Mouse (Mus musculus) MEL (cell line): Measurements from ENCODE around the gene Tm4sf1. TPM values are rescaled to one million over a fixed set of nuclear protein-coding genes. Genes with fewer than 3 reads are reported as not detected.

Experiments
- DNase-seq: peaks from one replicate; pipeline ENCODE4 v3.0.0; 2011; ENCODE audit warnings: low read depth, low spot score
- H3K27ac ChIP-seq: 2 replicates; pipeline ENCODE4 v1.5.1; 2012; ENCODE audit warnings: low read depth, mild to moderate bottlenecking, control low read depth, low read length, moderate library complexity; ENCODE audit not compliant: control insufficient read depth
- H3K27me3 ChIP-seq, 2 experiments: fragments of 150-350 bp in 1 of 2; sonication (generic) in 1 of 2; 2 replicates each; pipeline ENCODE4 v1.6.1; 2012; ENCODE audit warnings: low read length in 2 of 2, mild to moderate bottlenecking in 2 of 2, improper control_type of control experiment in 1 of 2, moderate library complexity in 1 of 2; ENCODE audit not compliant: insufficient read depth in 2 of 2, control insufficient read depth in 1 of 2
- H3K36me3 ChIP-seq, 2 experiments: 2 replicates each; pipeline ENCODE4 v1.6.1; 2012 to 2014; ENCODE audit warnings: low read length in 2 of 2, improper control_type of control experiment in 1 of 2, inconsistent platforms in 1 of 2, mild to moderate bottlenecking in 1 of 2; ENCODE audit not compliant: insufficient read depth in 2 of 2, control insufficient read depth in 1 of 2
- H3K4me1 ChIP-seq, 2 experiments: fragments of 150-350 bp in 1 of 2; sonication (generic) in 1 of 2; 2 replicates each; pipeline ENCODE4 v1.6.1; 2012; ENCODE audit warnings: low read length in 2 of 2, improper control_type of control experiment in 1 of 2, mild to moderate bottlenecking in 1 of 2; ENCODE audit not compliant: insufficient read depth in 2 of 2, control insufficient read depth in 1 of 2
- H3K4me3 ChIP-seq, 2 experiments: fragments of 150-350 bp in 1 of 2; sonication (generic) in 1 of 2; 2 replicates each; pipeline ENCODE4 v1.5.1; 2012; ENCODE audit warnings: low read depth in 2 of 2, low read length in 2 of 2, mild to moderate bottlenecking in 2 of 2, moderate library complexity in 2 of 2, control low read depth in 1 of 2, improper control_type of control experiment in 1 of 2; ENCODE audit not compliant: control insufficient read depth in 1 of 2, insufficient read depth in 1 of 2
- H3K79me2 ChIP-seq: 2 replicates; pipeline ENCODE4 v1.6.1; 2012; ENCODE audit warnings: mild to moderate bottlenecking, low read length, moderate library complexity; ENCODE audit not compliant: control insufficient read depth, poor library complexity, insufficient read depth
- H3K9ac ChIP-seq: 2 replicates; pipeline ENCODE4 v1.6.1; 2012; ENCODE audit warnings: low read depth, mild to moderate bottlenecking, control low read depth, low read length, moderate library complexity; ENCODE audit not compliant: control insufficient read depth, poor library complexity, severe bottlenecking
- H3K9me3 ChIP-seq: fragments of 150-350 bp; sonication (generic); replicated peaks from 2 replicates; pipeline ENCODE4 v1.6.1; 2012; ENCODE audit warnings: mild to moderate bottlenecking, low read length, improper control_type of control experiment, moderate library complexity; ENCODE audit not compliant: insufficient read depth
- BHLHE40 ChIP-seq: IDR thresholded peaks from 2 replicates; pipeline ENCODE4 v1.6.1; 2012; ENCODE audit warnings: low read depth, mild to moderate bottlenecking, inconsistent platforms, low read length, improper control_type of control experiment, borderline replicate concordance
- CHD1 ChIP-seq: IDR thresholded peaks from 2 replicates; pipeline ENCODE4 v1.6.1; 2012; ENCODE audit warnings: low read depth, mild to moderate bottlenecking, inconsistent platforms, low read length, improper control_type of control experiment
- CHD2 ChIP-seq: IDR thresholded peaks from 2 replicates; pipeline ENCODE4 v1.6.1; 2011; ENCODE audit warnings: low read length, improper control_type of control experiment
- CTCF ChIP-seq, 3 experiments: IDR thresholded peaks in 2 of 3; conservative IDR thresholded peaks in 1 of 3; 2 replicates each; pipeline ENCODE4 v1.5.1; 2011 to 2012; ENCODE audit warnings: low read length in 3 of 3, low read depth in 2 of 3, mild to moderate bottlenecking in 2 of 3, improper control_type of control experiment in 1 of 3, inconsistent platforms in 1 of 3, mixed read lengths in 1 of 3, moderate library complexity in 1 of 3; ENCODE audit not compliant: control insufficient read depth in 1 of 3, insufficient read depth in 1 of 3, poor library complexity in 1 of 3, severe bottlenecking in 1 of 3
- EP300 ChIP-seq, 2 experiments: IDR thresholded peaks; 2 replicates each; pipeline ENCODE4 v1.6.1; 2011; ENCODE audit warnings: improper control_type of control experiment in 2 of 2, low read length in 2 of 2, low read depth in 1 of 2, mild to moderate bottlenecking in 1 of 2
- ETS1 ChIP-seq: IDR thresholded peaks from 2 replicates; pipeline ENCODE4 v1.6.1; 2012; ENCODE audit warnings: low read depth, mild to moderate bottlenecking, inconsistent platforms, low read length, improper control_type of control experiment, moderate library complexity
- GATA1 ChIP-seq: IDR thresholded peaks from 2 replicates; pipeline ENCODE4 v1.6.1; 2011; ENCODE audit warnings: low read depth, low read length, improper control_type of control experiment
- MAFK ChIP-seq: IDR thresholded peaks from 2 replicates; pipeline ENCODE4 v1.6.1; 2011; ENCODE audit warnings: low read depth, mild to moderate bottlenecking, low read length, improper control_type of control experiment, borderline replicate concordance
- MAZ ChIP-seq: IDR thresholded peaks from 2 replicates; pipeline ENCODE4 v1.6.1; 2012; ENCODE audit warnings: low read depth, mild to moderate bottlenecking, inconsistent platforms, low read length, improper control_type of control experiment
- MYC ChIP-seq: IDR thresholded peaks from 2 replicates; pipeline ENCODE4 v1.6.1; 2011; ENCODE audit warnings: low read depth, mild to moderate bottlenecking, low read length, improper control_type of control experiment, moderate library complexity
- NELFE ChIP-seq: IDR thresholded peaks from 2 replicates; pipeline ENCODE4 v1.6.1; 2011; ENCODE audit warnings: low read depth, low read length, improper control_type of control experiment
- POLR2AphosphoS2 ChIP-seq: IDR thresholded peaks from 2 replicates; pipeline ENCODE4 v1.6.1; 2011; ENCODE audit warnings: low read length, improper control_type of control experiment
- POLR2AphosphoS5 ChIP-seq: IDR thresholded peaks from 2 replicates; pipeline ENCODE4 v1.6.1; 2012; ENCODE audit warnings: low read depth, borderline replicate concordance, mild to moderate bottlenecking, inconsistent platforms, low read length, moderate library complexity, mixed read lengths
- RAD21 ChIP-seq: IDR thresholded peaks from 2 replicates; pipeline ENCODE4 v1.6.1; 2011; ENCODE audit warnings: mild to moderate bottlenecking, low read depth, low read length, improper control_type of control experiment
- SIN3A ChIP-seq: IDR thresholded peaks from 2 replicates; pipeline ENCODE4 v1.6.1; 2012; ENCODE audit warnings: low read length, improper control_type of control experiment, inconsistent platforms
- TBP ChIP-seq: IDR thresholded peaks from 2 replicates; pipeline ENCODE4 v1.8.0; 2011; ENCODE audit warnings: low read depth, low read length, improper control_type of control experiment
- USF2 ChIP-seq, 2 experiments: IDR thresholded peaks; 2 replicates each; pipeline ENCODE4 v1.6.1; 2011 to 2012; ENCODE audit warnings: improper control_type of control experiment in 2 of 2, low read length in 2 of 2, borderline replicate concordance in 1 of 2, inconsistent platforms in 1 of 2, low read depth in 1 of 2, mild to moderate bottlenecking in 1 of 2; ENCODE audit not compliant: insufficient read depth in 1 of 2
- ZC3H11A ChIP-seq: IDR thresholded peaks from 2 replicates; pipeline ENCODE4 v1.6.1; 2012; ENCODE audit warnings: low read depth, mild to moderate bottlenecking, inconsistent platforms, low read length, improper control_type of control experiment
- ZNF384 ChIP-seq: IDR thresholded peaks from 2 replicates; pipeline ENCODE4 v1.6.1; 2012; ENCODE audit warnings: low read depth, mild to moderate bottlenecking, inconsistent platforms, low read length, improper control_type of control experiment
- polyA plus RNA-seq, 2 experiments: library from polyadenylated mRNA; stranded (reverse) in 1 of 2; unstranded in 1 of 2; fragments of >175 nt in 1 of 2; fragments of >200 nt in 1 of 2; gene quantifications; 2 replicates each; pipeline versions ENCODE4 v1.2.1 to v1.2.4; 2012; ENCODE audit warnings: low replicate concordance in 2 of 2, low read depth in 1 of 2; ENCODE audit not compliant: insufficient read length in 2 of 2, insufficient read depth in 1 of 2, missing spikeins in 1 of 2
- total RNA-seq: library from RNA; depleted of rRNA; stranded (reverse); fragments of 300-350 nt; gene quantifications from 2 replicates; pipeline ENCODE4 v1.2.3, GENCODE M21; 2012

The Tm4sf1 gene
- total and polyA plus RNA-seq, 3 experiments = not detected

DNA sequence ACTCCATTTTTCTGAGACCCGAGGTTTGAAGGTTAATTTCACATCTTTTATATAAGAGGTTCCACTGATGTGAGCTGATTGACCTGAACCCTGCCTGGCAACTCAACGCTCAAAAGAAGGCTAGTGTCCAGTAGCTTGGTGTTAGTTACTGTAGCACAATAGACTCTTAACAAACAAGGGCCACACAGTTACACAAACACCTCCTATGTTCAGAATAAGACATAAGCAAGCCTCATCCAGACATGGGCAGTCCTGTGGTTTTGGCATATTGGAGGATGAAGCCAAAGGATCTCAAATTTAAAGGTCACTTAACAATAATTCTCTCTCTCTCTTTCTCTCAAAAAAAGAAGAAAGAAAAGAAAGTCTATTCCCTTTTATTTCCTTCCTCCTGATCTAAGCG lies 1.7 kb upstream of the Tm4sf1 start:
- Histone ChIP-seq H3K4me3 (no peak overlapping the region), H3K36me3 (no peaks in the 10 kb centered on the region)
- DNase-seq = no peak

DNA sequence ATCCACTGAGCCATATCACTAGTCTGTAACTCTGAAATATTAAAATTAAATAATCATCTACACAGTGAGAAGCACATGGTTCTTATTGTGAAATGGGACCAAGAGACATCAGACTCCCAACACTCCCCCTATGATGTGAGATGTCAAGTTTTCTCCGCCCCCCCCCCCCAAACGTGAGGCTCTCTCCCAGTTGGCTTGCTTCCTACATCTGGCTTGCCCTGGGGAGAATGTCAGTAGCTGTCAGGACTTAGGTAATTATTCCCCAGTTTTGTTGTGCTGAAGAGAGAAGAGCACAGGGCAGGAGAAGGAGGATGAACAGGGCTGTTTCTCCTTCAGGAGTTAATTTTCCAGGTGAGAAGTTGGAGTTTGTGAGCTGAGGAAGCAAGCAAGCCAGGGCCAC lies 1.1 kb upstream of the Tm4sf1 start:
- no peaks in the 10 kb centered on the region for H3K79me2 ChIP-seq
- no peak overlapping the region for H3K4me3 ChIP-seq
- no peak for DNase-seq
- no peak overlapping the region for H3K27ac ChIP-seq
- no peaks in the 10 kb centered on the region for H3K4me1 ChIP-seq
- no peaks in the 10 kb centered on the region for H3K27me3 ChIP-seq
- H3K36me3 ChIP-seq = no peaks in the 10 kb centered on the region
- no peak overlapping the region for H3K9ac ChIP-seq
- TF ChIP-seq ETS1 (no peak), MYC (no peak), BHLHE40 (no peak), CHD2 (no peak), MAZ (no peak)
- no peaks in the 10 kb centered on the region for H3K9me3 ChIP-seq

More for the DNA sequence above, 1.7 kb upstream of the Tm4sf1 start:
- Histone ChIP-seq H3K79me2 (no peaks in the 10 kb centered on the region), H3K4me1 (no peaks in the 10 kb centered on the region), H3K27ac (no peak overlapping the region), H3K9me3 (no peaks in the 10 kb centered on the region), H3K9ac (no peak overlapping the region), H3K27me3 (no peaks in the 10 kb centered on the region)
- TF ChIP-seq MYC (no peak), EP300 (IDR thresholded peaks at IDR 0.05; ENCODE audit: low read depth in 1 of 2, low read length in 2 of 2) (no peak), USF2 (IDR thresholded peaks at IDR 0.05; ENCODE audit: borderline replicate concordance in 1 of 2, insufficient read depth in 1 of 2, low read depth in 1 of 2, low read length in 2 of 2) (no peak), ZC3H11A (no peak), POLR2AphosphoS5 (no peak), NELFE (no peak), ETS1 (no peak), GATA1 (no peak), RAD21 (no peak), MAFK (no peak), SIN3A (no peak), TBP (no peak), POLR2AphosphoS2 (no peak), CHD2 (no peak), ZNF384 (no peak), CHD1 (no peak), CTCF (IDR thresholded peaks at IDR 0.05 in 2 of 3, conservative IDR thresholded peaks at IDR 0.05 in 1 of 3; ENCODE audit: control insufficient read depth in 1 of 3, insufficient read depth in 1 of 3, low read depth in 2 of 3, low read length in 3 of 3, poor library complexity in 1 of 3, severe bottlenecking in 1 of 3) (no peak)
